Mouse (Mus musculus) ZHBTc4 (cell line): ENCODE measurements at regions not wholly inside any gene's neighbourhood (a gene's known extent, or its start where the extent isn't known, plus 50 kb on each side); places are given as distances from the start of the nearest gene placed in this dataset.

Experiments used
- DNase-seq: peaks from one replicate; pipeline ENCODE4 v3.0.0-alpha.2; 2011; ENCODE audit warnings: low read depth, low spot score

DNA sequence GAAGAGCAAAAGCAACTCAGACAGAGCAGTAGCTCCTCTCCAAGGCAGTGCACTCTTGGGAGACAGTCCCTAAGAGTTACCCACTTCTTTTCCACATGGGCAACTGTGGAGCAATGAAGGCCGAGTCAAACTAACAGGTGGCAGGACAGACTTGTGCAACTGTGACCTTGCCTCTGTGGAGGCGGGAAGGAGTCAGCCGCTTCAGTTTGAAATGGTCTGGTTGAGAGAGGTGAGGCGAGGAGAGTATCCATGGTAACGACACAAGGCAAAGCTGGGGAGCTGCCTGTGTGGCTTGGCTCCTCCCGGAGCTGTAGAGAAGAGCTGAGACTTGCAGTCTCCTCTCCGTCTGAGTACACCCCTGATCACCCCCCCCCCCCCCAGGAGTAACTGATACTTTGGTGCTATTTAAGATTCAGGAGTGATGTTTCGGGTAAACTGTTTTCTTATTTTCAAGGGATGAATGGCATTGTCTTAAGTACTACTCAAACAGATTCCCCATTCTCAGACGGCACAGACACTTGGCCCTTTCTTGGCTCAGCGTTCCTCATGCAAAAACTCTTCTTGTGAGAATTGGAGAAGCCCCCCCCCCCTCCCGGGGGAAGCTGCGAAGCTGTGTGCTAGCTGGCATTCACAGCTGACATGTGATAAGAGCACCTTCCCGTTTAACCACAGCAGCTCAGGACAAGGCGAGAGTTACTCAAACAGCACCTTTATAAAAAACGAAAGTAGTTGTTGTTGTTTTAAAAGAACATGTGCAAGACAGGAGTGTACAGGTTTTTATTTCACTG lies 54.9 kb upstream of the Chst1 start:
- DNase-seq, result peak; percentile 61

DNA sequence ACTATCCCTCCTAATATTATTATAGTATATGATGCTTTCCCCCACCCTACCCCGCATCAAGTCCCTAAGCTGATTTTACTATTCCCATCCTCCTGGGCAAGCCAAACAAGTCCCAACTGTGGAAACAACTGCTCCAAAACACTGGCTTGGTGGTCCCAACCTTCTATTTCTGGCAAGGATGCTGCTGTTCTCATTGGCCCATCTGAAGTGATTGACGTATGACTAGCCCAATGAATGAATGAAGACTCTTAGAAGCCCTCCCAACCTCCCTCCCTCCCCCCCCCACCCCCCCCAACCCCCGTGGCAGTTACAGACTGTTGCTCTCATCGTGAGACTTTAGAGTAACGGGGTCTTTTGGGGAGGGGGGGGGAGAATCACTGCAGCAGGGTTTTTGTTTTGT lies 58.7 kb upstream of the Chst1 start:
- DNase-seq, result no peak

- no peak for DNase-seq
Measured at GRCm38 (mm10) chr2:92531996-92532395, 67.5 kb upstream of the Chst1 start.

- peak; percentile 17 for DNase-seq
Measured at GRCm38 (mm10) chr2:92530677-92531076, 68.8 kb upstream of the Chst1 start.

- no peak for DNase-seq
Measured at GRCm38 (mm10) chr2:92529670-92530322, 69.5 kb upstream of the Slc35c1 start.

GRCm38 (mm10) chr2:92529071-92529641 lies 68.8 kb upstream of the Slc35c1 start:
- DNase-seq, result peak; percentile 88

DNA sequence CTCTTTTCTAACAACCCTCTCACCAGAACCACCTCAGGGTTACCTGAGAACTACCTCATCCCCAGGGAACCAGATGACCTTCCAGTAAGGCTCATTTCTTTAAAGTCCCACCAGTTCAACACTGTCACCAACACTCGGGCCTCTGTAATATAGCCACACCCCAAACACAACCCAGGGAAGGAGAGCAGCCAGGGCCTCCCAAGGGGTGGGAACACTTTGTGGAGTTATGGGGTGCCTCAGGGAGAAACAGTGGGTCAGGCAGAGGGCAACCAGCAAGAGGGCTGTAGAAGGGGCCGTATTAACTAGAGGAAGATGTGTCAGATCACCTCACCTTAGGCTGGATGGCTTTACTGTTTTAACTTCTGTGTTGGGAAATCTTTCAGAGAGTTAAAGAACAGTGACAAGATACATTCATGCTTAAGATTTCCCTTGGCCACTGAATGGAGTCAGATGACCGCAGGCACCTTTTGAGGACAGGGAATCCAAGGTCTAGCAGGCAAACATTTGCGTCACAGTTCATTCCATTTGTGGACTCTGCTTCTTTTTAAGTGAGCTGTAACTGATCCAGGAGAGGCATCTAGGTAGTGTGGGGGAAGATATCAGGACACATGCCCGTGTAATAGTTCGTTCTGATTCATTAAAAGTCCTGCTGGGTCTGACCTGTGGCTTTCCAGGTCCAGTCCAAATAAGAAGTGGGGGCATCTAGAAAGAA lies 67.9 kb upstream of the Slc35c1 start:
- DNase-seq, result no peak

- DNase-seq, result no peak
Measured at GRCm38 (mm10) chr2:92526676-92527395, 66.5 kb upstream of the Slc35c1 start.

DNA sequence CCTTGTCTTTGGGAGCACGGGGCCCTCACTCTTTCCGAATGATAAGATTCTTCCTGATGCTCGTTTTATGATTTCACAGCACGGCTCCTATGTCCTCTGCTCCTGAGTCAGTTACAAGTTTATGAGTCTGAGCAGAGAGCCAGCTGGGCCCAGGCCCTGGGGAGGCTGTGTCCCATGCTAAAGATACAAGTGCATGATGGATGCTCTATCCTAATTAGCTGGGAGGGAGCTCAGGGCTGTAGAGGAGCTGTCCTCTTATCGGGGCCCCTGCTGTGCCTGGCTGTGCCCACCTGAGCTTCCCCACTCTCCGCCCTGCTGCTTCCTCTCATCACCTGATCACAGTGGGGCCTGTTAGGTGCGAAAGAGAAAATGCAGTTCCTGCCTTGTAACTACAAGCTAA lies 65.3 kb upstream of the Slc35c1 start:
- no peak for DNase-seq

- no peak for DNase-seq
Measured at GRCm38 (mm10) chr2:92525062-92525623, 64.8 kb upstream of the Slc35c1 start.

GRCm38 (mm10) chr2:92524346-92524905 lies 64.1 kb upstream of the Slc35c1 start:
- no peak for DNase-seq

GRCm38 (mm10) chr2:92523321-92523895 lies 63.1 kb upstream of the Slc35c1 start:
- DNase-seq, result no peak

DNA sequence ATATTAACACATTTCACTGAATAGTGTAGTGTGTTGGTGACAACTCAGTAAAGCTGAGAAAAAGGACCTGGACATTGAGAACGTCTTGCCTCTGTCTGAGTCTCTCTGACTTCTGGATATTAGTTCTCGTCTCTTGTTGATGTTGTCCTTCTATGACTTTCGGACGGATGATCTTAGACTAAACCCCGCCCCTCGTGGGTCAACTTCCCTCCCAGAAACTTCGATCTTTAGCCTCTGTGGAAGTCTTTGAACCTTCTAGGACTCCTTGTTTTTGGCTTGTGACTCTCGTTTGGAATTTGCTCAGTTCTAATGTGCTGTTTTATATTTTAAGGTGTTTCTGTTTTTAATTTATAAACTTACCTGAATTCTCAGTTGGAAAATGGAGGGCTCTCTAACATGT lies 61.2 kb upstream of the Slc35c1 start:
- DNase-seq, result no peak

DNA sequence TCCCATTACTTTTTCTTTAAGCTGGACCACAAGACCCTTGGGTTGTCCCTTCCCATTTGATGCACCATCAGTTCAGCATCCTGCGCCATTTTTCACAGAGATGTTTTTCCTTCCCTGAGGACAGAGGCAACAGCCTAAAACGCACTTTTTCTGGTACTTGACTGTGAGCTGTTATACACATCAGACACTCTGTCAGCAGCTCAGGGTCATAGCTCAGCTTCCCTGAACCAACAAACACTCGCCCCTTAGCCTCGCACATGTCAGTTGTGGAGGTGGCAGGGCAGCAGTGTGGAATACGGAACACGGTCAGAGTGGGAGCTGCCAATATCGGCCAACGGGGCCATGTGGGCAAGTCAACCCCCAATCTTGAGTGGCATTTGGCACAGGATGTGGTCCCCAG lies 59.1 kb upstream of the Slc35c1 start:
- no peak for DNase-seq

GRCm38 (mm10) chr2:92518891-92519290 lies 58.6 kb upstream of the Slc35c1 start:
- no peak for DNase-seq

DNA sequence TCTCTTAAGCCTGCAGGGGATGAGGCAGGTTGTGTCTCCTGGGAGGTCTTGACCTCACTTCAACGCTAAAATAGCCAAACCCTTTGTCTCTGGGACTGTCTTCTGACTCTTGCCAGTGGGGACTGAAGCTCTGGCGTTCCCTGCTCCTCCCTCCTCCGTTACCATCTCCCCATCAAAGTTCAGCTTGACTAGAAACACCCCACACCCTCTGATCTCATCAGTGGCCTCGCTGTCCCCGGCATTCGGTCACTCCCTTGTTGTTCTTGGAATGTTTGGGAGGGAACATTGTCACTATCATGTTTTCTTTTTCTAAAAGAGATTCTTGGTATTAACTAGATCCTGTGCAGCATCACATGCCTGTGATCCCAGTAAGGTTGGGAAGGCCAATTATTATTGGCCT lies 54.6 kb upstream of the Slc35c1 start:
- DNase-seq, result peak; percentile 19

GRCm38 (mm10) chr2:92511771-92512744 lies 51.7 kb upstream of the Slc35c1 start:
- DNase-seq, result no peak
